Mouse (Mus musculus) limb, embryonic 12.5 days (tissue): ENCODE data around the gene Tma16. TPM values are rescaled to one million over a fixed set of nuclear protein-coding genes. Genes with fewer than 3 reads are reported as not detected.

Experiments used
- polyA plus RNA-seq: library from polyadenylated mRNA; unstranded; fragments of >200 nt; fragmentation: Nextera tagmentation; extraction: Ambion mirVana; gene quantifications from 2 replicates; pipeline ENCODE4 v1.2.1, GENCODE M21; 2016

The Tma16 gene
- polyA plus RNA-seq, 1 experiment from 2014 or later = 17.6 TPM

Other genes with a start within 250 kb of the Tma16 start
- not detected in 2 replicates for gene Tktl2, start 25.2 kb upstream of the Tma16 start, polyA plus RNA-seq
- gene Npy5r, start 201.6 kb upstream of the Tma16 start, polyA plus RNA-seq = not detected in 2 replicates
- gene Npy1r, start 210.7 kb upstream of the Tma16 start, polyA plus RNA-seq = 1.2 and 1.9 TPM in 2 replicates